Mouse (Mus musculus) regulatory T cell (primary cell): ENCODE data around the gene Zfhx3.

Experiments used
- in situ Hi-C: fragments of 300-600 bp; cut with MboI, MseI; formaldehyde crosslinking; loops from one replicate; pipeline ENCODE4 v1.15.1; 2025; ENCODE audit warnings: high pct_unique_total_duplicates

Gene Zfhx3

DNA sequence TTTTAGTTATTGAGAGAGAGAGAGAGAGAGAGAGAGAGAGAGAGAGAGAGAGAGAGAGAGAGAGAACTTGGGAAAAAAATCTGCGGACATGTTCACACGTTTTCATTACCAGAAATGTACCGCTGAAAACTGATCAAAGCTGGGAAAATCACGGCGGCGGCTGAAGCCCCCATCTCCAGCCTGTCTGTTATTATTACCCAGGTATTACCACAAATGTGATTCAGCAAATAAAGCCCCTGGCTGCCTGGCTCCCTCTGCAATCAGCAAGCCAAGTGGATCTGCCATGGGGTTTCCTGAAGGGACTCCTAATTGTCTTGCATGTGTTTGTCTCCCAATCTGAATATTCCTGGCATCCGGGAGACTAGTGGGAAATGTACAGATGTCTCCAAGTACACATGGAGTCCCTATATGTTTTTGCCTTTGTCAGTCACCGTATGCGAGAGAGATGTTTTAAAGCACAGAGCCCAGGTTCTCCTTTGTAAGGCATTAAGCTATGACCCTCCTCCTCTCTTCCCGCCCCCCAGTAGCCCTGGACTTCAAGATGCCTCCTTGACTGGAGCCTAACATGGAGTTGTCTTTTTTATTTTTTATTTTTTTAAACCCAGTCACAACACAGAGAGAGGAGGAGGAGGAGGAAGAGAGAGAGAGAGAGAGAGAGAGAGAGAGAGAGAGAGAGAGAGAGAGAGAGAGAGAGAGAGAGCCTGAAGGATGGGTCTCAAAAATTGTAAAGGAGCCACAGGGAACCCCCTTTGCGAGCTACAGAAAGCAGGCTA is at the start of gene Zfhx3:
TSS of gene Zfhx3 (plus strand) at position 723 of the 773 bp plus-strand sequence.
- in situ Hi-C loops = loop anchor here (25.0 kb wide), 1 partner anchor 1080 kb away; the partner anchor contains the start of gene Has3

DNA sequence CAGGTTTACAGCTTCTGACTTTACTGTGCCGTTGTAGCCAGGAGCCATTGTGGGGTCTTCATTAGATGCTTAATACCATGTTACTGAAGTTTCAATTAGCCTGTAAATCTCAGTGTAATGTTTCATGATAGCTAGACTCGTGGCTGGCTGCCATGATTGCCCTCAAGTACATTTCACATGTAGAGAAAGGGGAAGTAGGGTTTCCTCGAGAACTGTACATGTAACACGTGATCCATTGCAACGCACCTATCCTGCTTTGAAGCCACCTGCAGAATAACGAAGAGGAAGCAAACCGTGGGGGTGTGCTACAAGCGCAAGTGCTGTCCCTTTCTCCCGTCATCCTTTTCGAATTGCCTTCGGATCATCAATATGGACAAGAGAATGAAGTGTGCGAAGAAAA is 23.5 kb upstream of the Zfhx3 start:
- in situ Hi-C loops = no loop called here

DNA sequence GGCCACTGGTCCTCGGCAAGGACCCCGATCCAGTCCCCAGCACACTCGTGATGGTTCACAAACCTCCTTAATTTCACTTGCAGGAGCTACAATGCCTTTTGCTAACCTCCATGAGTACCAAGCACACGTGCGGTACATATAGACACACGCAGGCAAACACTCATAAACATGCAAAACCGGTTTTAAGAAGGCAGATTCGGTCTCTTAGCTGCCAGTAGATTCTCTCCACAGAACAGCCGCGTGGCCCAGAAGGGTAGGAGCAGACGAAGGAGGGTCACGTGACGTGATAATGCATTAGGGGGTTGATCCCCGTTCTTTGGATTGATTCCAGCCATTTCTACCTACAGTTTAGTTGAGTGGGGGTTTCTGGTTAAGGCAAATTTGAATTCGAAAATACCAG is 16.3 kb upstream of the Zfhx3 start:
- in situ Hi-C loops = loop anchor here (25.0 kb wide), 1 partner anchor 1064 kb away; the partner anchor contains the start of gene Has3

DNA sequence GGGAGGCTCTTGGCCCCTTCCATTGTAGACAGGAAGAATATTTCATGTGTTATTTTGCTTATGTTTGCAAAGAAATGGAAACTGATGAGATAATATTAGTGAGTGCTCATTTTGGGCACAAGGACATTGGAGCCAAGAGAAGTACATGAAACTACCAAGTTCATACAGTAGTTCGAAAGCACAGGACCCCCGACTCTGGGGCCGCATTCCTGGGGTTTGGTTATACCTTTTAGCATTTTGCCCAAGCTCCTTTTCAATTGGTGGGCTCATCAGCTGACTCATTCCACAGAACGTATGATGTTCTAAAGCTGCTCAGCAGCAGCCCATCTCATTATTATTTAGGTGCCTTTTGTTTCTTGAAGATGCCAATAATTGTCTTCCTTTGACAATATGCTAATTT is 5.7 kb upstream of the Zfhx3 start:
- in situ Hi-C loops = loop anchor here (25.0 kb wide), 1 partner anchor 1074 kb away; the partner anchor contains the start of gene Has3

DNA sequence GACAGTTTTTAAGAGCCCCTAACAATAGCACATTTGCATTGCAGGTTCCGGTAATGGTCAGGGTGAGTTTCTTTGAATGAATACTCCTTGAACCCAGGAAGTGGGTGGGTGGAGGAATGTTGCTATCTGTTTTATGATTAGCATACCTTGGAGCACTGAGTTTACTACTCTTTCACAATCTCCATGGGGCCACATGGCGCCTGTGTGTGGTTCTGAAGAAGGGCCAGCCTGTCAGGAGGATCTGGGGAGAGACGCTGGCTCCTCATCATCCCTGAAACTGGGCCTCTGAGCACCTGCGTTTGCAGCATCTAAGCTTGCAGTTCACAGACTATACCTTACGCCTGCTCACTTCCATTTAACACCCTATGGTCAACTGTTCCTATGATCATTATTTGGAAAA is 4.2 kb upstream of the Zfhx3 start:
- in situ Hi-C loops = loop anchor here (25.0 kb wide), 1 partner anchor 1076 kb away; the partner anchor contains the start of gene Has3

DNA sequence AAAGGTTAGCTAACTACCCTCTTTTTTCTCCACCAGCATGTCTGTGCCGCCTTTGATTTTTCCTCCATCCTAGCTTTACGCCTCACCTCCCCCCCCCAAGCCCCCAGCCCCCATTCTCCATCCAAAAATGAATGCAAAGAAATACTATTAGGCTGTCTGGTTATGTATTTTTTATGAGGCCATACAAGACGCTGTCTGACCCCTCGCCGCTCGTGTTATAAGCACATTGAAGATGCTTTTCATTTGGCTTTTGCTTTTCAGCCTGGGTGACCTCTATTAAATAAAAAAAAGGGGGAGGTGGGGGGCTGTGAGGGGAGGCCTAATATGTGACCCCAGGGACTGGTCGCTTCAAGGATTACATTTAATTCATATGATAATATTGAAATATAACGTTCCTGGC is 2.3 kb upstream of the Zfhx3 start:
- in situ Hi-C loops = loop anchor here (25.0 kb wide), 1 partner anchor 1078 kb away; the partner anchor contains the start of gene Has3

DNA sequence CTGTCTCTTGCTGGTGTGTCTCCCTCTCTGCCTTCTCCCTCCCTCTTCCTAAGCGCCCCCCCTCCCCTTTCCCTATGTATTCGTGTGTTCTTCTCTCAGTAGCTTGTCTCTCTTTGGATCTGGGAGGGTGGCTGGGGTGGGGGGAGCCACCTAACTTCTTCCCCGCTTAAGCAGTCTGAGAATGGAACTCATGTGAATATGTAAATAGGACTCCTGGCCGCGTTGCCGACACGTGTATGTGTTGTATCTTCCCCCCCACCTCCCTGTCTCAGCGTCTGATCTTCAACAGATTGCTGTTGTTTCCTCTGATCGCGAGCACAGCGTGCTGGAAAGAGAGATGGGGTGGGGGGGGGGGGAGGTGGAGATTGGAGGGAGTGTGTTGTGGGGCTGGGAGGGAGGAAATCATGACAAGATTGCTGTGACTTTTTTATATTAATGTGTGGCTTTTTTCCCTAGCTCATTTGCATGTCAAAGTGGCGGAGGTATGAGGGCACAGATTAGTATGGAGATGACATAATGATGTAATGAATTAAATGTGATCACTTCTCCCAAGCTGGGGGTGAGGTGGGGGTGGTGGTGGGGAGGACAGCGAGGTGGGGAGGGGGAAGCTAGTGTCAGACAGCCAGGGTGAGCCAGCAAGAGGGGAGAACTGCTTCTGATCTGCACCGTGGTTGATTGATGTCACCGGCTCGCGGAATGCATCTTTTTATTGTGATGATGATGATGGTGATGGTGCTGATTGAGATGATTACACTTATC is 487 bp downstream of the Zfhx3 start:
- in situ Hi-C loops = loop anchor here (25.0 kb wide), 1 partner anchor 1081 kb away; the partner anchor contains the start of gene Has3

DNA sequence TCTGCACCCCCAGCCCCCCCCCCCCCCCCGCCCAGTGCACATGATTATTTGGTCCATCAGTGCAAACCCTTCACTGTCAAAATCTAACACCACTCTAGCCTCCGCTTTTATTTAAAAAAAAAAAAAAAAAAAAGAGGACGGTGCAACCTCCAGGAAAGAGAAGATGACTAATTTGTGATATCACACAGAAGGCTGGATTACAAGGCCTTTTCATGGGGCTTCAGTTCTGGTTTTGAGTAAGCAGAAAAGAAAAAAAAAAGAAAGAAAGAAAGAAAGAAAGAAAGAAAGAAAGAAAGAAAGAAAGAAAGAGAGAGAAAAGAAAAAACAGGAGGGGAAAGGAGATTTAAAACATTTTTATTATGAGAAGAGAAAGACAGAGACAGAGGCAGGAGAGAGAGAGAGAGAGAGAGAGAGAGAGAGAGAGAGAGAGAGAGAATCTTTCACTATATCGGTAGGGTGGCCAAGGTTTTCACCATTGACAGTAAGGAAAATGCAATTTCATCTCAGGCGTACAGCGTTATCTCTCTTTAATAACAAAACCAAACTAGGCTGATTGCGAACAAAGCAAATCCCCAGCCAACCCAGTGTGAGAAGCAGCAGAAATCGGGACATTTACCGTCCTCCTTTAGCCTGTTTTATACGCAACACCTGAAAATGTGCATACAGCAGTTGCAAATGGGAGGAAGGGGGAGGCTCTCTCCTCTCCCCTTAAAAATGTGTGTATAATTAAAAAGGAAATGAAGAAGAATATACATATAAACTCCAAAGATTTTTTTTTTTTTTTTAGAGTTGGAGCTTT is 1.3 kb downstream of the Zfhx3 start:
- in situ Hi-C loops = loop anchor here (25.0 kb wide), 1 partner anchor 1081 kb away; the partner anchor contains the start of gene Has3

DNA sequence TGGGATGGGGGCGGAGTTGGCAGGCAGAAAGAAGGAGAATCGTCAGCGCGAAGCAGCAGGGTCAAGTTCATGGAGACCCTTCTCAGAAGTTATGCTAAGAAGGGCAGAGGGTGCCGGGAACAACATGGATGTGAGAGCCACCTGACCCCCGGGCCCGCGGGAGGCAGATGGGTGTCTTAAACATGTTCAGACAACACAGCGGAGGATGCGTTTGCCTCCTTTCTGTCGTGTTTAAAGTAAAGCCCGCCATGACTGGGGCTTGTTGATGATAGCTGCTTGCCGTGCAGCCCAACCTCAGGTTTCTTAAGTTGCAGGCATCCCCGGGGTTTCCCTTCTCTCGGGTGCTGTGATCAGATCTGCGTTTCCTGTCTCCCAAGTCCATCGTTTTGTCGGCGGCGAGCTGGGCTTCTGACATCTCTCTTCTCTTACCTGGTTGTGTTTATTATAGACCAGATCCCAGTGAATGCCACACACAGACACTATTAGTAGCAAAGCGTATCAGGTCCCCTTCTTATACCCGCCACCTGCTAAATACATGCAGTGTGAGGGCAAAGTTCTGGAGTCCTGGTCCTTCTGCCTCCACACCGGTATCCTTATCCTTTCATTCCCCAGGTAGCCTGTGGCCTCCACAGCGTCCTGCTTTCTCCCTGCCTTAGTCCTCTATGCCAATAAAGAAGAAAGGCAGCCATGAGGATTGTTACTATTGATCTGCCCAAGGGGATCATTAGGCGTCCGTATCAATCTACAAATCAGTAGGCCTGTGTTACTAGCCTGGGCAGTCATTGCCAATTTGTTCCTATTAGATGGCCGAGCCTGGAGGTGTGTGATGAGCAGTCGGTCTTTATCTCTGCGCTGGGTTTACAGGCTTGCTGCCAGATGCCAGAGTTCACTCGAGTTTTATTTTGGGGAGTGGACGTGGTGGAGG is 2.5 kb downstream of the Zfhx3 start:
- in situ Hi-C loops = loop anchor here (25.0 kb wide), 1 partner anchor 1083 kb away; the partner anchor contains the start of gene Has3

DNA sequence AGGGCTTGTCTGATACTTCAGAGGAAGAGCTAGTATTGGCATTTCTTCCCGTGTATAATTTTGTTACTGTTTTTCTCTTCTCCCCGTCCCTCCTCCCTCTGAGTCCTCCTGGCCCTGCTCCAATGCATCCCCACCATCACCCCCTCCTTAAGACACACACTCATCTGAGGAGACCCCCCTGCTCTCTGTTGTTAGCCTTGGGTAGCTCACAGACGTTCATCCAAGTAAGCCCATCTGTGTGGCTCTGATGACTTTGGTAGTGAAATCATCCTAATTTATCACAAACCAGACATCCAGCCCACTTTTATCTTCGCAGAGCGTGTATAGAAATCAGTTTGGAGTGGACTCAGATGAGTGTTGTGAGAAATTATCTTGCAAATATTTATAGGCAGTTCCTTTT is 4.4 kb downstream of the Zfhx3 start:
- in situ Hi-C loops = loop anchor here (25.0 kb wide), 1 partner anchor 1085 kb away; the partner anchor contains the start of gene Has3

DNA sequence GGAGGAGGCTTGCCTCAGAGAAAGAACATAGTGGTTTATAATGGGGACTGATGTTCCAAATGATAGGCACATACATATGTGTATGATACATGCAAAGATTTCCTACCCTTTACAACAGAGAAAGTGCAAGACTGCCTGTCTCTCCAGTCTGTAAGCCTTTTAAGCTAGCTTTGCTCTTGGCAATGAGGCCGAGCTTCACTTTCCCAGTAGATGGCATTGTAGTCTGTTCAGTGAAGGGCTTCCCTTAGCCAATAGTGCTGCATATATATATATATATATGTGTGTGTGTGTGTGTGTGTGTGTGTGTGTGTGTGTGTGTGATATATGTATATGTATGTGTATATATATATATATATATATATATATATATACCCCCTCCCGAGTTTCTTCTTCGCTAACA is 13.4 kb downstream of the Zfhx3 start:
- in situ Hi-C loops = no loop called here

DNA sequence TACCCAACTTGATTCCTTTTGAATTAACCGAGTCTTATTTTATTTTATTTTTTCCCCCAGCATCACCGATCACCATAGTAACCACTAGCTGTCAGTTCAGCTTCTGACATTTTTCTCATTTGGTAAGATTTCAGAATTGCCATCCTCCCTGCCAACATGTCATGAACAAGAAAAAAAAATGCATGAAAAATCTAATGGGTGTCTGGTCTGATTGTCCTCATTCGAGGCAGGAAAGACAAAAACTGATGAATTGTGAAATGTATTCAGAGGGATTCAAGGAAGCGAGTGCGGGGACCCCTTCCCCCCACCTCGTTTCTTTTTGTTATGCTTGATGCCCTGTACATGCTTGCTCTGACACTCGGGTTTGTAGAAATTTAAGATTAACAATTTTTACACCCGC is 15.1 kb downstream of the Zfhx3 start:
- in situ Hi-C loops = no loop called here

DNA sequence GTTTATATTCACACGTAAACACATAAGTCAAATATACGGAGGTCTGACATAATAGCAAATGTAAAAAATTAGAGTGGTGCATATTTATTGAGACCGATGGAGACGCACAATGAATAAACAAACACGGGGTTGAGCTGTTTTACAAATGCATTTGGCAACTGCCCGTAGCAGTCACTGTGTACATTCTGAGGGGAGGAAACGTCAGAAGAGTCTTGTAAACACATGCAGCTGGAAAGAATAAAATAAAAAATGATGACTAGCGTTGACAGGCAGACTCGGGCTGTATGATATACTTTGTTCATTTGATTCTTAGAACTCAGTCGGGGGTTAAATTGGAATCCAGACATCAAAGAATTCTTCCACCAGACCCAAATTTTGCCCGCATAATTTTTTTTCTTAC is 18.0 kb downstream of the Zfhx3 start:
- in situ Hi-C loops = no loop called here

DNA sequence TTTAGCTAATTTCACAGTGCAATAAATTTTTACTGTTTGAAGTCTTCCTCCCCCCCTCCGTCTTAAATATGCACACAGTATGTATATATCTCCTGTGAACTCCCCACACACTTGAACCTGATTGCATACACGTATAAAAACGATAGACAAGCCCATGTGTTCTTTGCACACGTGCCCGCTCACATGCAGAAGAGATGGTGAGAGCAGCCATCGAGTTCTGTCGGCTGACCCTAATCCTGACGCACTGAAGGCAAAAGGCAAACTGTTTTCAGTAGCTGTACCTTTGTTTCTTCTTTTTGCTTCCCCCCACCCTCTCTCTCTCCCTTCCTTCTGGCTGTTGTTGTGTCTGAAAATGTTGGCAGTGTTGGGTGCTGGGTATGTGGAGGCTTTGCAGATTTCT is 18.4 kb downstream of the Zfhx3 start:
- in situ Hi-C loops = no loop called here

DNA sequence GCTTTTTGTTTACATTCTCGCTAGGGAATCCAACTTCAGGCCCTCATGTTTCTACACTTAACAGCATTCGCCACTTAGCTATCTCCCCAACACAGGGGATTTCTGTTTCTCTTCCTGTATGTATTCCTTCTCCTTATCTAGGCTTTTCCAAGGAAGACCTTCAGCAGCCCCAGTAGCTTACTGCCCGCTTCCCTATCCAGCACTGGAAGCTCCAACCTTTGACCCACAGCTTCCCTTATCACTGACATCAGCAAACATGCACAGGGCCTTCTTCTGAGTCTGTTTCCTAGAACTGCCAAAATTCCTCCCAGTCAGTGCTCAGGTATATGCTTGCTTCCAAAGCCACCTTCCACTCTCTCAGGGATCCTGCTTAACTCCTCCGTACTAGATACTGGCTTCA is 29.8 kb downstream of the Zfhx3 start:
- in situ Hi-C loops = no loop called here

DNA sequence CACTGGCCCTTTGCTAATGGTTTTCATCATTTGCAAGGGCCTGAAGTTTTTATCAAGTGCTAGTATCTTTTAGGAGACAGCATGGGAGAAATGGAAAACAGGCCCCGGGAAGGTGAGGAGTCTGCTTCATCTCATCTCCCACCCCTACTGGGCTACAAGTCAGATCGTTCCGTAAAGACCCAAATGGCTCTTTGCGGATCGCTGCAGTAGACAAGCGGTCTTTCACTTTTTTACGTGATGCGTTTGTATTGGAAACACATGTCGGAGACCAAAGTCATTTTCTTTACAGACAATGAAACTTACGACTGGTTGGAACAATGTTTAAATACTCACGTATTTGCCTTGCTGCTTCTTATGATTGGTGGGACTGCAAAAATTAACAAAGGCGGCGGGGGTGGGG is 32.0 kb downstream of the Zfhx3 start:
- in situ Hi-C loops = no loop called here

DNA sequence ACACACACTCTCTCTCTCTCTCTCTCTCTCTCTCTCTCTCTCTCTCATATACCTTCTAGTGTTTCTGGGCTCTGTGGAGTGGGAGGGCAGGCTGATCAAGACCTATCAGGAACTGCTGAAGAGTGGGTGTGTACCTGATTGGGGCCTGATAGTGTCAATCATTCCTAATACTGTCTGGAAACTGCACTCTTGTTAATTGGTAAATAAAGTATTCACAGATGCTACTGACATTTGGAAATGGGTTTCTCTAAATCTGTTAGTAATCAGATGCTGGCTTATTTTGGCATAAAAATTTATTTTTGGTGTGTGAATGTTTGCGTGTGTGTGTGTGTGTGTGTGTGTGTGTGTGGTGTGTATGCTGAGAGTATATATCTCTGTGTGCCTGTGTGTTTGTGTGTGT is 35.8 kb downstream of the Zfhx3 start:
- in situ Hi-C loops = no loop called here

DNA sequence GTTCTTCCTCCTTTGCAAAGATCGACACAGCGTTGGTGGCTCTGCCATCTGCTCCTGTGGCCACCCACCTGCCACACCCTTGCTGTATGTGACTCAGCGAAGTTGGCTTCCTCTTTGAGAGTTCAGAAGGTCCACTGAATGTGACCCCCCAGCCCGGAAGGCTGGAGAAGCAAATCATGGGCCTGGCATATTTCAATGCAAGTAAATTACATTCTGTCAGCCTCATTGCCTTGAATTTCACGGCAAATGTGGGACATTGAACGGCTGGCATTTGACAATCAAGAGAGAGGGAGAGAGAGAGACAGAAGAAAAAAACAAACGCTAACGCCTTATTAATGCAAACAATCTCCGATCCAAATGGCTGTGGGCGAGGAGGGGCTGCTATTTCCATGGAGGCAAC is 38.2 kb downstream of the Zfhx3 start:
- in situ Hi-C loops = no loop called here

DNA sequence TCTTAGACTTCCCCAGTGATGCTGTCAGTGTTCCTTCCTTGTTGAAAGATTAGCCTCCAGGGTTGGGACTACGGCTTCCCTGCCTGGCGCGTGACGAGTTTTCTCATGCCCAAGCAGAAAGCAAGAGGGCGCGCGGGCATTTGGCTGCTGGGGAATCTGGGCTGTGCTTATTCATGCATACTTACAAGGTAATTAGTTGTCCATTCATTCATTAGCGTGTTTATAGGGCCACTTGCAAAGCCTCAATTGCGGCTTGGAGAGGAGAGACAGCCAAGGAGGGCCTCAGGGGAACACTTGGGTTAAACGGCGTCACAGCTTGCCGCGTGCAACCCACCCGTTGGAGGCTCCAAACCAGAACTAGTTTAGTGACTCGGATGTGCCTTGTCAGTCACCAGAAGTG is 44.2 kb downstream of the Zfhx3 start:
- in situ Hi-C loops = no loop called here

DNA sequence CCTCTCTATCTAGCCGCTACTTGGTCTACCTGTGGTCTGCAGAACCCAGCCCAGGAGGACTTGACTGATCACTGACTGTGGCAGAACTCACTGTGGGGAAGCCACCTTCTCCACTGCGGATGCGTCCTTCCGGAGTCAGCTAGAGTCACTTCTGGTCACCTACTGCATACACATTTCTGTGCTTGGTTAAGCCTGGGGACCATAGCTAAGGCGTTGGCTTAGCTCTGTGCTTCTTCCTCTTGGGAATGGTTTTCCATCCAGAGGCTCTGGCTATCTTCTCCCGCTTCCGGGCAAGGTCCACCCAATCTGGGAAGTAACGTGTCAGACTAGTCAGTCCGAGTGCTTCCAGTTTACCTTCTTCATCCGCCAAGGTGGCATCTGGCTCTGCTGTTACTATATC is 56.4 kb downstream of the Zfhx3 start:
- in situ Hi-C loops = no loop called here

DNA sequence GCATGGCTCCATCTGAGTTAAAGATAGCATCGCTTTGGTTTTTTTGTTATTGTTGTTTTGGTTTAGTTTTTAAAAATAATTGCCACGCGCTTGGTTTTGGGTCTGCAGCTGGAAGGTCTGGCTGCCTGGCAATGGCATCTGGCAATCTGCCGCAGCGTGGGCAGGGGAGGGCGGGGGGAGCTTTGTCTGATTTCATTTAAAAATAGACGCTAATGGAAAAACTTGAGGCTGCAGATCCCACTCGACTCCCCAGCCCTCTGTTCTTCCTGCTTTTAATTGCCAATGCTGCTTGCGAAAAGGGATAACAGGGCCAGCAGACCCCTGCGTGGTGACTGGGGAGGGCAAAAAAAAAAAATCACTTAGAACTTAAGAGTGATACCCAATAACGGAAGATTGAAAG is 69.1 kb downstream of the Zfhx3 start:
- in situ Hi-C loops = no loop called here
